Mouse (Mus musculus): ENCODE results near the gene Mrps26. TPM values are rescaled to one million over a fixed set of nuclear protein-coding genes. Genes with fewer than 3 reads are reported as not detected.

Mrps26 gene
- polyA plus RNA-seq, 1 experiment from 2014 or later: 68.0 TPM

DNA sequence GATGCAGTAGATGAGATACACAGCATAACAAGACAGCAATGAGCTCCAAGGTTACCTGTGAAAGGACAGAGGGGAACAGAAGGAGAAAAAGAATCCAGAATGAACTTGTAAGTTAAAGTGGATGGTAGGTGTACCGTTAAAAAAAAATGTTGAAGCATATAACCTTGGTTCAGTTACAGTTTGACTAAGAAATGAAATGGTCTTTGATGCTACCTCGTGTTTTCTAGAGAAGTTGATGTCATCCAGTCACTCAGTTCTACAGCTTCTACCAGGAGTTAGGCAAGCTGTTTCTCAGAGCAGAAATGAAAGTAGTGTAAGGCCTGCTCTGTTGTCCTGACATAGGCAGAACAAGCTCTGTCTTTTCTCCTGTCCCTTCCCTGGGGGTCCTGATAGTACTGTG lies 34.3 kb upstream of the Mrps26 start:
- Histone ChIP-seq H3K4me2 (replicated peaks; ENCODE audit: low read depth) (no peak overlapping the region), H3K27me3 (replicated peaks; ENCODE audit: control insufficient read depth, insufficient read depth, low read length) (no peaks in the 10 kb centered on the region), H3K4me1 (replicated peaks; ENCODE audit: control insufficient read depth, insufficient read depth, low read length) (no peaks in the 10 kb centered on the region), H3K9ac (ENCODE audit: low read depth, low read length) (no peak overlapping the region), H3K4me3 (ENCODE audit: low read depth, low read length) (no peak overlapping the region), H3K9me3 (ENCODE audit: control insufficient read depth) (no peaks in the 10 kb centered on the region), H3K36me3 (ENCODE audit: control insufficient read depth, insufficient read depth) (peaks cover 37% of the 10 kb centered on the region), H3K27ac (ENCODE audit: low read depth, low read length) (no peak overlapping the region)
- ATAC-seq: no peak
- TF ChIP-seq CTCF (IDR thresholded peaks at IDR 0.05; ENCODE audit: low read depth): no peak
- 85% methylated on average over 2 of the region's 2 CpGs for WGBS

DNA sequence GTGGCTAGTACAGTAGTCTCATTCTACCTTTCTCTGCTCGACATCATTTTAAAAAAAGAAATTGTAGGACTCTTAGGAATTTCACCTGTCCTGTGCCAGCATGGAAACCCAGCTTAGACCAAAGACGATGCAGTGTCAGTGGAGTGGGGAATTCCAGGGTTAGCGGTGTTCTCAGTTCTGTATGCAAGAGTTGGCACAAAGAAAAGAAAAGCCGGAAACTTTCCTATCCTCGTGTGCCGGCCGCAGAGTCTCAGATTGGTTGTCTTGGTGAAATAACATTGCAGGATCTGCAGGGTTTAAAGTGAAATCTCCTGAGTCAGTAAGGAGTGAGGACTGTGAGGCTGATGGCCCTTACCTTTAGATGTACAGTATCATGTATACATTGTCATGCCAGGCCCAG lies 33.6 kb upstream of the Mrps26 start:
- no peak for ATAC-seq
- 96% methylated on average over 7 of the region's 7 CpGs for WGBS
- no peak overlapping the region for H3K4me3 ChIP-seq (ENCODE audit: low read depth, low read length)
- TF ChIP-seq CTCF (IDR thresholded peaks at IDR 0.05; ENCODE audit: low read depth): no peak
- no peak overlapping the region for H3K4me2 ChIP-seq (replicated peaks; ENCODE audit: low read depth)
- no peak overlapping the region for H3K9ac ChIP-seq (ENCODE audit: low read depth, low read length)
- no peaks in the 10 kb centered on the region for H3K9me3 ChIP-seq (ENCODE audit: control insufficient read depth)
- H3K27me3 ChIP-seq (replicated peaks; ENCODE audit: control insufficient read depth, insufficient read depth, low read length): no peaks in the 10 kb centered on the region
- peaks cover 33% of the 10 kb centered on the region for H3K36me3 ChIP-seq (ENCODE audit: control insufficient read depth, insufficient read depth)
- H3K4me1 ChIP-seq (replicated peaks; ENCODE audit: control insufficient read depth, insufficient read depth, low read length): no peaks in the 10 kb centered on the region
- H3K27ac ChIP-seq (ENCODE audit: low read depth, low read length): no peak overlapping the region

GRCm38 (mm10) chr2:130532201-130532600 lies 31.3 kb upstream of the Mrps26 start:
- no peak overlapping the region for H3K4me3 ChIP-seq (ENCODE audit: low read depth, low read length)
- H3K27ac ChIP-seq (ENCODE audit: low read depth, low read length): no peak overlapping the region
- H3K36me3 ChIP-seq (ENCODE audit: control insufficient read depth, insufficient read depth): peaks cover 30% of the 10 kb centered on the region
- no peak for TF ChIP-seq CTCF (IDR thresholded peaks at IDR 0.05; ENCODE audit: low read depth)
- no peak overlapping the region for H3K9ac ChIP-seq (ENCODE audit: low read depth, low read length)
- no peak for ATAC-seq
- no peaks in the 10 kb centered on the region for H3K4me1 ChIP-seq (replicated peaks; ENCODE audit: control insufficient read depth, insufficient read depth, low read length)
- WGBS: 57% methylated on average over 2 of the region's 2 CpGs
- H3K4me2 ChIP-seq (replicated peaks; ENCODE audit: low read depth): no peak overlapping the region
- no peaks in the 10 kb centered on the region for H3K9me3 ChIP-seq (ENCODE audit: control insufficient read depth)
- no peaks in the 10 kb centered on the region for H3K27me3 ChIP-seq (replicated peaks; ENCODE audit: control insufficient read depth, insufficient read depth, low read length)

GRCm38 (mm10) chr2:130535017-130535416 lies 28.5 kb upstream of the Mrps26 start:
- WGBS: 95% methylated on average over 6 of the region's 6 CpGs
- H3K4me2 ChIP-seq (replicated peaks; ENCODE audit: low read depth): no peak overlapping the region
- H3K27ac ChIP-seq (ENCODE audit: low read depth, low read length): no peak overlapping the region
- H3K9ac ChIP-seq (ENCODE audit: low read depth, low read length): no peak overlapping the region
- TF ChIP-seq CTCF (IDR thresholded peaks at IDR 0.05; ENCODE audit: low read depth): no peak
- ATAC-seq: no peak
- no peak overlapping the region for H3K4me3 ChIP-seq (ENCODE audit: low read depth, low read length)
- peaks cover 33% of the 10 kb centered on the region for H3K36me3 ChIP-seq (ENCODE audit: control insufficient read depth, insufficient read depth)
- no peaks in the 10 kb centered on the region for H3K27me3 ChIP-seq (replicated peaks; ENCODE audit: control insufficient read depth, insufficient read depth, low read length)
- H3K9me3 ChIP-seq (ENCODE audit: control insufficient read depth): no peaks in the 10 kb centered on the region
- no peaks in the 10 kb centered on the region for H3K4me1 ChIP-seq (replicated peaks; ENCODE audit: control insufficient read depth, insufficient read depth, low read length)

DNA sequence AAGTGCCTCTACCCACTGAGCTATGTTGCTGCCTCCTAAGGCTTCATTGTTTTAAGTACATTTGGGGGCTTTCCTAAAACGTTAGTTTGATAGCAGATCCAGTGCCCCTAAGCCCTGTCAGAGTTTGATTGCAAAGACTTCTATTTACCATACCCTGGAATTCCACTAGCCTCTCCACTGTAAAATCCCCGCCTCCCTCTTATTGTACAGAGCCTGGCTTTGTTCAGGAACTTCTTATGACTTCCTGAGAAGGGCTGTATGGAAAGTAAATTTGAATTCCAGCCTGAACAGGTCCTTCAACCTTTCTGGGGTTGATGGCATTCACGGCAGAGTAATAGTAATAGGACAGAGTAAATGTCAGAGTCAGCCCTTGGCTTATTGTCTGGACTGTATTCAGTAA lies 26.7 kb upstream of the Mrps26 start:
- TF ChIP-seq CTCF (IDR thresholded peaks at IDR 0.05; ENCODE audit: low read depth): no peak
- H3K9me3 ChIP-seq (ENCODE audit: control insufficient read depth): no peaks in the 10 kb centered on the region
- H3K9ac ChIP-seq (ENCODE audit: low read depth, low read length): no peak overlapping the region
- no peak overlapping the region for H3K4me3 ChIP-seq (ENCODE audit: low read depth, low read length)
- no peaks in the 10 kb centered on the region for H3K4me1 ChIP-seq (replicated peaks; ENCODE audit: control insufficient read depth, insufficient read depth, low read length)
- H3K27me3 ChIP-seq (replicated peaks; ENCODE audit: control insufficient read depth, insufficient read depth, low read length): no peaks in the 10 kb centered on the region
- no peak for ATAC-seq
- peaks cover 48% of the 10 kb centered on the region for H3K36me3 ChIP-seq (ENCODE audit: control insufficient read depth, insufficient read depth)
- 72% methylated on average over 3 of the region's 3 CpGs for WGBS
- no peak overlapping the region for H3K27ac ChIP-seq (ENCODE audit: low read depth, low read length)
- H3K4me2 ChIP-seq (replicated peaks; ENCODE audit: low read depth): no peak overlapping the region

GRCm38 (mm10) chr2:130538876-130539546 lies 24.5 kb upstream of the Mrps26 start:
- H3K4me2 ChIP-seq (replicated peaks; ENCODE audit: low read depth): no peak overlapping the region
- H3K4me1 ChIP-seq (replicated peaks; ENCODE audit: control insufficient read depth, insufficient read depth, low read length): no peaks in the 10 kb centered on the region
- TF ChIP-seq CTCF (IDR thresholded peaks at IDR 0.05; ENCODE audit: low read depth): no peak
- ATAC-seq: no peak
- H3K9me3 ChIP-seq (ENCODE audit: control insufficient read depth): no peaks in the 10 kb centered on the region
- no peak overlapping the region for H3K27ac ChIP-seq (ENCODE audit: low read depth, low read length)
- WGBS: 91% methylated on average over 8 of the region's 8 CpGs
- H3K4me3 ChIP-seq (ENCODE audit: low read depth, low read length): no peak overlapping the region
- peaks cover 51% of the 10 kb centered on the region for H3K36me3 ChIP-seq (ENCODE audit: control insufficient read depth, insufficient read depth)
- H3K9ac ChIP-seq (ENCODE audit: low read depth, low read length): no peak overlapping the region
- no peaks in the 10 kb centered on the region for H3K27me3 ChIP-seq (replicated peaks; ENCODE audit: control insufficient read depth, insufficient read depth, low read length)
